Mouse (Mus musculus) cortical plate, adult 2 months (tissue): ENCODE results near the gene Olfr56.

Experiments
- CTCF ChIP-seq: fragments of 200-500 bp; IDR thresholded peaks from 2 replicates; pipeline ENCODE4 v1.5.1; 2011; ENCODE audit warnings: mild to moderate bottlenecking, control low read depth, low read length; ENCODE audit not compliant: insufficient read depth; ENCODE audit errors: extremely low read depth
- POLR2A ChIP-seq: fragments of 200-500 bp; IDR thresholded peaks from 2 replicates; pipeline ENCODE4 v1.6.1; 2011; ENCODE audit warnings: mild to moderate bottlenecking, low read length, control low read depth; ENCODE audit not compliant: insufficient read depth; ENCODE audit errors: extremely low read depth

- TF ChIP-seq CTCF: no peak
- no peak for TF ChIP-seq POLR2A
Observed at GRCm38 (mm10) chr11:49087830-49088616, 109.3 kb downstream of the Olfr56 start.
